Mouse (Mus musculus) liver, embryonic 15.5 days (tissue): ENCODE results near the gene Rbms3. TPM values are rescaled to one million over a fixed set of nuclear protein-coding genes. Genes with fewer than 3 reads are reported as not detected.

Source experiments
- ATAC-seq: fragments of 200-750 bp; cut with Nextera tagmentation; 2 replicates; pipeline ENCODE4 v1.8.0; 2017; ENCODE audit warnings: moderate number of reproducible peaks, mild to moderate bottlenecking, moderate library complexity; ENCODE audit not compliant: insufficient read depth
- H3K27ac ChIP-seq: fragments of 300-500 bp; sonication (generic); replicated peaks from 2 replicates; pipeline ENCODE4 v1.5.1; 2015; ENCODE audit warnings: mild to moderate bottlenecking, inconsistent platforms
- H3K27me3 ChIP-seq: fragments of 300-500 bp; sonication (generic); 2 replicates; pipeline ENCODE4 v1.6.1; 2015; ENCODE audit warnings: mild to moderate bottlenecking, inconsistent platforms
- H3K36me3 ChIP-seq: fragments of 300-500 bp; sonication (generic); replicated peaks from 2 replicates; pipeline ENCODE4 v1.6.1; 2015; ENCODE audit warnings: moderate library complexity, mild to moderate bottlenecking, inconsistent platforms
- H3K4me1 ChIP-seq: fragments of 300-500 bp; sonication (generic); replicated peaks from 2 replicates; pipeline ENCODE4 v1.6.1; 2015; ENCODE audit warnings: inconsistent platforms
- H3K4me2 ChIP-seq: fragments of 300-500 bp; sonication (generic); 2 replicates; pipeline ENCODE4 v1.6.1; 2015; ENCODE audit warnings: moderate library complexity, mild to moderate bottlenecking, inconsistent platforms
- H3K4me3 ChIP-seq: fragments of 300-500 bp; sonication (generic); replicated peaks from 2 replicates; pipeline ENCODE4 v1.5.1; 2015; ENCODE audit warnings: mild to moderate bottlenecking, inconsistent platforms
- H3K9ac ChIP-seq: fragments of 300-500 bp; sonication (generic); 2 replicates; pipeline ENCODE4 v1.6.1; 2015; ENCODE audit warnings: moderate library complexity, mild to moderate bottlenecking, inconsistent platforms
- H3K9me3 ChIP-seq: fragments of 300-500 bp; sonication (generic); replicated peaks from 2 replicates; pipeline ENCODE4 v1.6.1; 2016; ENCODE audit warnings: inconsistent platforms
- WGBS: fragments of 180-500 bp; shearing (Covaris S2); methylation state at CpG from one replicate; pipeline ENCODE4 v1.1.7; 2015; ENCODE audit warnings: mixed read lengths; ENCODE audit not compliant: insufficient replicate concordance; 5-methylcytosine and 5-hydroxymethylcytosine counted together
- polyA plus RNA-seq: library from polyadenylated mRNA; unstranded; fragments of >200 nt; fragmentation: Nextera tagmentation; extraction: Ambion mirVana; gene quantifications from 2 replicates; pipeline ENCODE4 v1.2.1, GENCODE M21; 2015

The Rbms3 gene
- polyA plus RNA-seq, 1 experiment from 2014 or later = 3.0 TPM

- H3K4me2 ChIP-seq = no peak overlapping the region
- WGBS = 74% methylated on average over 5 of the region's 5 CpGs
- no peak overlapping the region for H3K27ac ChIP-seq
- no peak for ATAC-seq
- no peak overlapping the region for H3K4me3 ChIP-seq
- H3K4me1 ChIP-seq = no peaks in the 10 kb centered on the region
- H3K36me3 ChIP-seq = no peaks in the 10 kb centered on the region
- no peak overlapping the region for H3K9ac ChIP-seq
- no peaks in the 10 kb centered on the region for H3K9me3 ChIP-seq
- H3K27me3 ChIP-seq = no peaks in the 10 kb centered on the region
Measured at GRCm38 (mm10) chr9:117484396-117484795, 145.3 kb downstream of the Rbms3 start.

GRCm38 (mm10) chr9:117476753-117477152, 153.0 kb downstream of the Rbms3 start:
- Histone ChIP-seq H3K4me2 (no peak overlapping the region), H3K9me3 (no peaks in the 10 kb centered on the region), H3K36me3 (no peaks in the 10 kb centered on the region), H3K27me3 (no peaks in the 10 kb centered on the region), H3K4me3 (no peak overlapping the region), H3K27ac (no peak overlapping the region), H3K4me1 (no peaks in the 10 kb centered on the region), H3K9ac (no peak overlapping the region)
- no peak for ATAC-seq
- 62% methylated on average over 13 of the region's 13 CpGs for WGBS

- Histone ChIP-seq H3K36me3 (no peaks in the 10 kb centered on the region), H3K4me3 (no peak overlapping the region), H3K9me3 (no peaks in the 10 kb centered on the region), H3K4me1 (no peaks in the 10 kb centered on the region), H3K27ac (no peak overlapping the region), H3K27me3 (no peaks in the 10 kb centered on the region), H3K9ac (no peak overlapping the region), H3K4me2 (no peak overlapping the region)
- WGBS = 51% methylated on average over 10 of the region's 10 CpGs
- no peak for ATAC-seq
Measured at GRCm38 (mm10) chr9:117452816-117453215, 176.9 kb downstream of the Rbms3 start.

GRCm38 (mm10) chr9:117442611-117443010, 187.1 kb downstream of the Rbms3 start:
- no peak overlapping the region for H3K4me2 ChIP-seq
- no peak overlapping the region for H3K9ac ChIP-seq
- H3K9me3 ChIP-seq = no peaks in the 10 kb centered on the region
- no peak for ATAC-seq
- H3K36me3 ChIP-seq = no peaks in the 10 kb centered on the region
- WGBS = 64% methylated on average over 7 of the region's 7 CpGs
- H3K27ac ChIP-seq = no peak overlapping the region
- no peaks in the 10 kb centered on the region for H3K4me1 ChIP-seq
- no peak overlapping the region for H3K4me3 ChIP-seq
- no peaks in the 10 kb centered on the region for H3K27me3 ChIP-seq

- Histone ChIP-seq H3K27me3 (no peaks in the 10 kb centered on the region), H3K4me2 (no peak overlapping the region), H3K4me1 (no peaks in the 10 kb centered on the region), H3K9ac (no peak overlapping the region), H3K36me3 (no peaks in the 10 kb centered on the region), H3K4me3 (no peak overlapping the region), H3K9me3 (no peaks in the 10 kb centered on the region), H3K27ac (no peak overlapping the region)
- 45% methylated on average over 2 of the region's 2 CpGs for WGBS
- no peak for ATAC-seq
Measured at GRCm38 (mm10) chr9:117435856-117436255, 193.9 kb downstream of the Rbms3 start.

- Histone ChIP-seq H3K4me1 (no peaks in the 10 kb centered on the region), H3K4me2 (no peak overlapping the region), H3K9me3 (no peaks in the 10 kb centered on the region), H3K9ac (no peak overlapping the region), H3K4me3 (no peak overlapping the region), H3K36me3 (no peaks in the 10 kb centered on the region), H3K27ac (no peak overlapping the region), H3K27me3 (no peaks in the 10 kb centered on the region)
- WGBS = 64% methylated on average over 2 of the region's 2 CpGs
- no peak for ATAC-seq
Measured at GRCm38 (mm10) chr9:117430670-117431069, 199.0 kb downstream of the Rbms3 start.

- H3K9me3 ChIP-seq = no peaks in the 10 kb centered on the region
- no peak overlapping the region for H3K27ac ChIP-seq
- H3K9ac ChIP-seq = no peak overlapping the region
- H3K4me1 ChIP-seq = no peaks in the 10 kb centered on the region
- no peak for ATAC-seq
- H3K27me3 ChIP-seq = no peaks in the 10 kb centered on the region
- H3K36me3 ChIP-seq = no peaks in the 10 kb centered on the region
- H3K4me2 ChIP-seq = no peak overlapping the region
- H3K4me3 ChIP-seq = no peak overlapping the region
- 54% methylated on average over 7 of the region's 7 CpGs for WGBS
Measured at GRCm38 (mm10) chr9:117429217-117430105, 200.3 kb downstream of the Rbms3 start.

- no peaks in the 10 kb centered on the region for H3K36me3 ChIP-seq
- no peak overlapping the region for H3K27ac ChIP-seq
- ATAC-seq = no peak
- 68% methylated on average over 5 of the region's 5 CpGs for WGBS
- H3K9ac ChIP-seq = no peak overlapping the region
- H3K9me3 ChIP-seq = no peaks in the 10 kb centered on the region
- no peak overlapping the region for H3K4me3 ChIP-seq
- H3K27me3 ChIP-seq = no peaks in the 10 kb centered on the region
- H3K4me1 ChIP-seq = no peaks in the 10 kb centered on the region
- no peak overlapping the region for H3K4me2 ChIP-seq
Measured at GRCm38 (mm10) chr9:117423259-117423658, 206.5 kb downstream of the Rbms3 start.

- Histone ChIP-seq H3K9ac (no peak overlapping the region), H3K4me2 (no peak overlapping the region), H3K4me3 (no peak overlapping the region), H3K4me1 (no peaks in the 10 kb centered on the region), H3K9me3 (no peaks in the 10 kb centered on the region), H3K27me3 (no peaks in the 10 kb centered on the region), H3K27ac (no peak overlapping the region), H3K36me3 (no peaks in the 10 kb centered on the region)
- ATAC-seq = no peak
- 72% methylated on average over 8 of the region's 8 CpGs for WGBS
Measured at GRCm38 (mm10) chr9:117419874-117420485, 209.7 kb downstream of the Rbms3 start.

GRCm38 (mm10) chr9:117413181-117413580, 216.5 kb downstream of the Rbms3 start:
- ATAC-seq = no peak
- Histone ChIP-seq H3K9me3 (no peaks in the 10 kb centered on the region), H3K27me3 (no peaks in the 10 kb centered on the region), H3K4me1 (no peaks in the 10 kb centered on the region), H3K4me2 (no peak overlapping the region), H3K36me3 (no peaks in the 10 kb centered on the region), H3K9ac (no peak overlapping the region), H3K4me3 (no peak overlapping the region), H3K27ac (no peak overlapping the region)
- WGBS = 39% methylated on average over 3 of the region's 3 CpGs

GRCm38 (mm10) chr9:117412584-117412983, 217.1 kb downstream of the Rbms3 start:
- Histone ChIP-seq H3K9ac (no peak overlapping the region), H3K27me3 (no peaks in the 10 kb centered on the region), H3K4me1 (no peaks in the 10 kb centered on the region), H3K9me3 (no peaks in the 10 kb centered on the region), H3K27ac (no peak overlapping the region), H3K4me3 (no peak overlapping the region), H3K36me3 (no peaks in the 10 kb centered on the region), H3K4me2 (no peak overlapping the region)
- WGBS = 43% methylated on average over 2 of the region's 2 CpGs
- ATAC-seq = no peak
